Mouse (Mus musculus) layer of hippocampus, adult 2 months (tissue): ENCODE measurements around the gene Flt3. TPM values are rescaled to one million over a fixed set of nuclear protein-coding genes. Genes with fewer than 3 reads are reported as not detected.

Experiments used
- DNase-seq, 2 experiments: peaks; one replicate each; pipeline ENCODE4 v3.0.0; 2022; ENCODE audit warnings: low spot score in 2 of 2
- H3K27ac ChIP-seq: fragments of 200-600 bp; 2 replicates; pipeline ENCODE4 v1.8.1; 2022
- H3K4me3 ChIP-seq: fragments of 200-600 bp; 2 replicates; pipeline ENCODE4 v1.8.1; 2022; ENCODE audit warnings: mild to moderate bottlenecking
- CTCF ChIP-seq: fragments of 200-600 bp; conservative IDR thresholded peaks from 2 replicates; pipeline ENCODE4 v1.8.1; 2022; ENCODE audit warnings: antibody characterized with exemption, mild to moderate bottlenecking, moderate library complexity
- microRNA-seq, 2 experiments: library from miRNA; unstranded; fragments of <30 nt; microRNA quantifications; one replicate each; pipeline ENCODE4 v1.2.0; 2021
- total RNA-seq, 2 experiments: library from RNA; stranded (reverse); gene quantifications; 2 replicates each; pipeline ENCODE4 v1.2.3; 2021

Gene Flt3
- total RNA-seq, 2 experiments from 2014 or later, result 9.8 to 11.0 TPM

- peak; percentile 78 for TF ChIP-seq CTCF
- H3K4me3 ChIP-seq, result no peak overlapping the region
- no peak overlapping the region for H3K27ac ChIP-seq
- DNase-seq, result no peak
Observed at GRCm38 (mm10) chr5:147299255-147300000, 100.9 kb downstream of the Flt3 start.

- Histone ChIP-seq H3K4me3 (no peak overlapping the region), H3K27ac (no peak overlapping the region)
- TF ChIP-seq CTCF, result no peak
- no peak for DNase-seq
Observed at GRCm38 (mm10) chr5:147297249-147297648, 103.0 kb downstream of the Flt3 start.

- Histone ChIP-seq H3K4me3 (no peak overlapping the region), H3K27ac (no peak overlapping the region)
- DNase-seq, result no peak
- TF ChIP-seq CTCF, result peak; percentile 40
Observed at GRCm38 (mm10) chr5:147294121-147294520, 106.2 kb downstream of the Flt3 start.

GRCm38 (mm10) chr5:147293127-147293910 is 107.0 kb downstream of the Flt3 start:
- peak; percentile 90 for TF ChIP-seq CTCF
- no peak overlapping the region for H3K4me3 ChIP-seq
- H3K27ac ChIP-seq, result no peak overlapping the region
- DNase-seq, result peak; percentile 29 to 76

GRCm38 (mm10) chr5:147292506-147293120 is 107.7 kb downstream of the Flt3 start:
- no peak for TF ChIP-seq CTCF
- Histone ChIP-seq H3K27ac (no peak overlapping the region), H3K4me3 (no peak overlapping the region)
- DNase-seq, result no peak

- no peak for DNase-seq
- H3K27ac ChIP-seq, result no peak overlapping the region
- H3K4me3 ChIP-seq, result no peak overlapping the region
Observed at GRCm38 (mm10) chr5:147291764-147292505, 108.4 kb downstream of the Flt3 start.

GRCm38 (mm10) chr5:147284365-147284764 is 115.9 kb downstream of the Flt3 start:
- no peak for DNase-seq
- no peak overlapping the region for H3K27ac ChIP-seq
- no peak overlapping the region for H3K4me3 ChIP-seq
- TF ChIP-seq CTCF, result peak; percentile 43

More at GRCm38 (mm10) chr5:147291764-147292505, 108.4 kb downstream of the Flt3 start:
- no peak for TF ChIP-seq CTCF

Small RNAs within 50 kb of the gene (microRNA-seq; reads per million reads assigned to microRNA genes)
- 0 to 1.3 reads per million in 2 experiments for gene Mir7k

Other genes with a start within 250 kb of the Flt3 start
- gene Gsx1, start 211.8 kb downstream of the Flt3 start, total RNA-seq, result under 1 TPM; 0.20 to 0.52 TPM
- not detected for gene Pdx1, start 130.5 kb downstream of the Flt3 start, total RNA-seq
- gene Cdx2, start 93.2 kb downstream of the Flt3 start, total RNA-seq, result not detected
- not detected for gene Urad, start 78.0 kb downstream of the Flt3 start, total RNA-seq
- gene Pan3, start 29.7 kb upstream of the Flt3 start, total RNA-seq, result 100 to 1,000 TPM in 1 of 2 experiments, 10 to 100 TPM in 1; 96.7 to 114 TPM